Mouse (Mus musculus) testis, postnatal 14 days (tissue): ENCODE results near the gene Slc38a3.

Experiments
- DNase-seq: peaks from one replicate; pipeline ENCODE4 v3.0.0; 2021; ENCODE audit warnings: low spot score

Gene Slc38a3

GRCm38 (mm10) chr9:107666751-107667205 is 2.6 kb downstream of the Slc38a3 start:
- DNase-seq: no peak

- DNase-seq: no peak
These were observed 4.0 kb downstream of the Slc38a3 start for GRCm38 (mm10) chr9:107665308-107665707.

- DNase-seq: no peak
These were observed 5.8 kb downstream of the Slc38a3 start for GRCm38 (mm10) chr9:107663525-107663924.

- no peak for DNase-seq
These were observed 7.0 kb downstream of the Slc38a3 start for GRCm38 (mm10) chr9:107662342-107662741.

GRCm38 (mm10) chr9:107660777-107661176 is 8.6 kb downstream of the Slc38a3 start:
- no peak for DNase-seq

GRCm38 (mm10) chr9:107659961-107660360 is 9.4 kb downstream of the Slc38a3 start:
- DNase-seq: no peak

- no peak for DNase-seq
These were observed 9.8 kb downstream of the Slc38a3 start for GRCm38 (mm10) chr9:107659551-107659950.

GRCm38 (mm10) chr9:107658096-107658495 is 11.2 kb downstream of the Slc38a3 start:
- DNase-seq: no peak

GRCm38 (mm10) chr9:107657144-107657543 is 12.2 kb downstream of the Slc38a3 start:
- no peak for DNase-seq

- DNase-seq: no peak
These were observed 14.7 kb downstream of the Slc38a3 start for GRCm38 (mm10) chr9:107654585-107654984.

- DNase-seq: no peak
These were observed 15.9 kb downstream of the Slc38a3 start for GRCm38 (mm10) chr9:107653474-107653873.

- no peak for DNase-seq
These were observed 18.4 kb downstream of the Slc38a3 start for GRCm38 (mm10) chr9:107650708-107651481.

- no peak for DNase-seq
These were observed 19.1 kb downstream of the Slc38a3 start for GRCm38 (mm10) chr9:107650225-107650624.

- DNase-seq: no peak
These were observed 20.6 kb downstream of the Slc38a3 start for GRCm38 (mm10) chr9:107648767-107649166.

GRCm38 (mm10) chr9:107646975-107647374 is 22.4 kb downstream of the Slc38a3 start:
- no peak for DNase-seq

GRCm38 (mm10) chr9:107645577-107645976 is 23.8 kb downstream of the Slc38a3 start:
- peak; percentile 67 for DNase-seq

GRCm38 (mm10) chr9:107645153-107645510 is 24.2 kb downstream of the Slc38a3 start:
- no peak for DNase-seq

- peak; percentile 89 for DNase-seq
These were observed 24.7 kb downstream of the Slc38a3 start for GRCm38 (mm10) chr9:107644495-107645152.

- no peak for DNase-seq
These were observed 25.7 kb downstream of the Slc38a3 start for GRCm38 (mm10) chr9:107643544-107644214.

- no peak for DNase-seq
These were observed 27.7 kb downstream of the Slc38a3 start for GRCm38 (mm10) chr9:107641666-107642065.

- no peak for DNase-seq
These were observed 29.0 kb downstream of the Slc38a3 start for GRCm38 (mm10) chr9:107640257-107640772.

- no peak for DNase-seq
These were observed 32.3 kb downstream of the Slc38a3 start for GRCm38 (mm10) chr9:107637070-107637469.
